Mouse (Mus musculus): Measurements from ENCODE around the gene Ptprg.

- TF ChIP-seq SIN3A (IDR thresholded peaks at IDR 0.05; ENCODE audit: low read length), result no peak
- no peak for TF ChIP-seq CTCF (IDR thresholded peaks at IDR 0.05 in 2 of 3, conservative IDR thresholded peaks at IDR 0.05 in 1 of 3; ENCODE audit: control insufficient read depth in 1 of 3, insufficient read depth in 1 of 3, low read depth in 2 of 3, low read length in 3 of 3, poor library complexity in 1 of 3, severe bottlenecking in 1 of 3)
- no peak for TF ChIP-seq POLR2A (IDR thresholded peaks at IDR 0.05; ENCODE audit: control insufficient read depth in 1 of 2, insufficient read depth in 1 of 2, low read depth in 1 of 2, low read length in 2 of 2, poor library complexity in 1 of 2)
- TF ChIP-seq GABPA (IDR thresholded peaks at IDR 0.05; ENCODE audit: low read depth, low read length), result no peak
- no peak for TF ChIP-seq MAX (IDR thresholded peaks at IDR 0.05; ENCODE audit: low read length)
- TF ChIP-seq CHD2 (IDR thresholded peaks at IDR 0.05; ENCODE audit: low read length), result no peak
- TF ChIP-seq RCOR1 (IDR thresholded peaks at IDR 0.05; ENCODE audit: low read depth, low read length), result no peak
- no peak for TF ChIP-seq MXI1 (IDR thresholded peaks at IDR 0.05; ENCODE audit: low read depth, low read length)
- no peak for TF ChIP-seq EP300 (IDR thresholded peaks at IDR 0.05; ENCODE audit: low read depth in 1 of 2, low read length in 2 of 2)
- no peak for TF ChIP-seq BHLHE40 (IDR thresholded peaks at IDR 0.05; ENCODE audit: borderline replicate concordance, low read depth, low read length)
- TF ChIP-seq POLR2AphosphoS5 (IDR thresholded peaks at IDR 0.05; ENCODE audit: borderline replicate concordance, low read depth, low read length), result no peak
Measured at GRCm38 (mm10) chr14:12178645-12179044, 625.3 kb downstream of the Ptprg start.
